Mouse (Mus musculus) right cerebral cortex, postnatal 25 days (tissue): ENCODE measurements at regions not wholly inside any gene's neighbourhood (a gene's known extent, or its start where the extent isn't known, plus 50 kb on each side); places are given as distances from the start of the nearest gene placed in this dataset.
A peak's percentile ranks its signal among the peaks of the same experiment; 100 is the strongest.

Experiments
- DNase-seq: peaks from one replicate; pipeline ENCODE4 v3.0.0; 2022

DNA sequence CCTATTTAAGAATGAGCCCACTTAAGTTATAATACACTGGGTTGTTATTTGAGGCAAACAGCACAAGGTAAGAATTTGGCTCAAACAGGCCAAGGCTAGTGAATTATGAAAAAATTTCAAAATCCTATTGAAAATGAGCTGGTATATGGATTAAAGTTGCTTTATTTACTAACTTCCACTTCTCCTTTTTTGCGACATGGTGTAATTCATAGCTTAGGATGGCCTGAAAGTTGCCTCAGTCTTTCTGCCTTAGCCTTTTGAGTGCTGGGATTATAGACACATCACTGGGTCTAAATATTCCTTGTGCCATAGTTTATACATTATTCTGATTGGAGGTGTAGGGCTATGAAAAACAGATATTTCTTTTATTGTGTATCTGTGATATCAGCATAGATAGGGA lies 81.9 kb downstream of the Edem1 start:
- DNase-seq = no peak

DNA sequence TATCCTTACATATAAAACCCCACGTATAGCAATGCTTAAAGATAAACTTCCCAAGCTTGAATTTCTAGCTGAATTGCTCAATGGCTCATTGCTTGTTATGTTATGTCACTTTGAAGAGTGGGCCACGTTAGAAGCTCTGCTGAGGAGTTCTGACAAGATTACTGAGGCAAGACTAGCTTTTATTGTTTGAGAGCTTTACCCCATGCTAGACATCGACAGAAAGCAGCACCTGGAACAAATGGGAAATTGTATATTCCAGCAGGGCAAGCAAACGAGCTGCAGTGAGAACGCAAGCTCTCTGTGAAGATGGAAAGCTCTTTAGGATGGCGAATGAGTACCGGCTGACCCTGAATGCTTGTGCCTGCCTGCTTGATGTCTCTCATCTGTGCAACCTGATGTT lies 84.1 kb downstream of the Edem1 start:
- no peak for DNase-seq

DNA sequence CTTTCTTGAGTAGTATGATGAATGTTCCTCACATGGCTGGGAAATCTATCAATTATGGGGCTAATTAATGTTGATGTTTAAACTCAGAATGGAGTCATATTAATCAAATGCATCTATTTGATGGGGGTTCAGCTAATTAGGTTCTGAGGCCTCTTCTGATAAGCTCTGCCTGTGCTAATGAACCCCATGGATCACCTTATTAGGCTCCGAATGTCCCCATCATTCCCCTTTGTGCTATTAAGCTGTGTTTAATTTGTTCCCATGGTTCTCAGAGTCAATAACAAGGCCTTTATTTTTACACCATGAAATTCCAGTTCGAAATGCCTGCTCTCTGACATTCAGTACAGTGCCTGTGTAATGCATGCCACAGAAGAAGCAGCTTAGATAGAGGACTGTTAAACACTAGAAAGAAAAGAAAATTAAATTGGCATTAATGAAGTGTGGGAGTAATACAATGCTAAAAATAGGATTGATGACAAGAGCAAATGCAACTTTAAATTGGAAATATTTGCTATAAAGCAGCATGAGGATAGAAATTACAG lies 91.0 kb downstream of the Edem1 start:
- no peak for DNase-seq

DNA sequence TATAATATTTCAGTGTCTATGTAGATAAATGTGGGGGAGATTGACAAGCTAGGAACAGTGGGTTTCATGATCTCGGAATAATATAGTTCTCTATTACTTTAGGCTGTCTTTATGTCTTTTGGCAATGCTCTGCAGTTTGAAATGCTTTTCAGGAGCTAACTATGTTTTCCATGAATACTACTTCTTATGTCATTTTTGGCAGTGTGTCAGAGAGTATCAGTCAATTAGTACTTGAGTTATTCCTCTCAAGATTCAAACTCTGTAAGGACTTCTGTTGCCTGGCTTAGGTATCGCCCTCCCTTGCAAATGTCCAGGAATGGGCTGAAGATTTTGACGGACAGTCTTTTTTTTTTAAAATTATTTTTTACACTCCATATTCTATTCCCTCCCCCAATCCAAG lies 92.7 kb downstream of the Edem1 start:
- DNase-seq = no peak

DNA sequence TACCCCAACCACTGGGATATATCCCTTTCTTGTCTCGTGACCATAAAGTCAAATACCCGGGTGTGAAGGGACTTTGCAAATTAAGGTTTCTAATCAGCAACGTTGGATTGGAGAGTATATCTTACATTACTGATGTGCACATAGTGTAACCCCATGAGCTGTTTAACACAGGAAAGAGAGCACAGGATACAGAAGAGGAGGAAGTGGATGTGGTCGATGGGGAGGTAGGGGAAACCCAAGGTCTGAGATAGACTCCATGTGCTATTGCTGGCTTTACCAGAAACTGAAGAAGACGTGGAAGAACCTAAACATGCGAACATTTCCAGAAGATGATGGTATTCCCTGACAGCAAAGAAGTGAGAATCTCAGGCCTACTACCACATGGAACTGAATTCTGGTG lies 94.1 kb downstream of the Edem1 start:
- DNase-seq = no peak

DNA sequence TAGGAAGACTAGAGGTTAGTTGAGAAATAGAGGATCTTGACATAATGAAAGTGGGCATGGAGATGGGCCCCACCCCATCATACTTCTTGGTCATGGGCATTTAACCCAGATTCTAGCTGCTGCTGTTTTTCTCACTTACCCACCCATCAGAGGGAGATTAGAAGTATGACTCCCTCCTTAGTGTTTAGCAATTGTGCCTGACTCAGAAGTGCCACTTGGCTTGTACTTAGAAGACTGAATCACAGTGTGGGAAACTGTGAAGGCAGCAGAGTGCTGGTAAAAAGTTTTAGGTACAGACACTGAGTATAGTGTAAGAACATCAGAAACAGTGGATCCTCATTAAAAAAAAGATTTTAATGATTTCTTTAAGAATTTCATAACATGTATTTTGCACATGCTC lies 100.5 kb downstream of the Edem1 start:
- peak; percentile 8 for DNase-seq

DNA sequence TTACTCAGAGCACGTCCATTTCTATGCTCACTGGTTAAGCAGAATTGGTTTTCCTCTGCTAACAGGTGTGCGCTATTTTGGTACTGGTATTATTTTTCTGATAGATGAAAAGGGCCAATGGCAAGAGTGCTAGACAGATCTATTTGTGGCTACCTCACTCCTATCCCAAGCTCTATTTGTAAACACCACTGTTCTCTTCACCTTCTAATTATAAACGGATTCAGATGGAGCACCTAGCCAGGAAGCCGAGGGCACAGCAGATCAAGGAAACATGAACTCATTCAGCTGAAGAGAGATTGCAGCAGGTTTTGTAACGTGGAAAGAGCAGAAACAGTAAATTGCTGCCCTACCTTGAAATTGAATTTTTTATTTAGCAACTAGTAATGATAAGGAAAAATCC lies 110.2 kb downstream of the Edem1 start:
- no peak for DNase-seq

DNA sequence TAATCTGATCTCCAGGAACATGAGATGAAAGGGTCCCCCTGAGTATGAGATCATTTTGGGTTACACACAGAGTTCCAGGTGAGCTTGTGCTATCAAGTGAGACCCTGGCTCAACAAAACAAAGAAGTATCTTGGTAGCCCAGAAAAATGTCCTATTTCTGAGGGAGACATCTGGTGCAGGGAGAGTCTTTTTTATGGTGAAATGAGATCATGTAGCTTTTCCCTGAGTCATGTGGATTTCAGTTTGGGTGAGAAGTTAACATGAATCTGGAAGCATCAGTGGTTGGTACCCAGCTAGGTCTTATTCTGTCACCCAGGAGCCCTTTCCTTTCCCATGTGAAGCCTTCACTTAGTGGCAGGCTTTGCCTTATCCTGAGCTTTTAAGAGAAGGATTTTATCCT lies 113.8 kb downstream of the Edem1 start:
- DNase-seq = no peak

DNA sequence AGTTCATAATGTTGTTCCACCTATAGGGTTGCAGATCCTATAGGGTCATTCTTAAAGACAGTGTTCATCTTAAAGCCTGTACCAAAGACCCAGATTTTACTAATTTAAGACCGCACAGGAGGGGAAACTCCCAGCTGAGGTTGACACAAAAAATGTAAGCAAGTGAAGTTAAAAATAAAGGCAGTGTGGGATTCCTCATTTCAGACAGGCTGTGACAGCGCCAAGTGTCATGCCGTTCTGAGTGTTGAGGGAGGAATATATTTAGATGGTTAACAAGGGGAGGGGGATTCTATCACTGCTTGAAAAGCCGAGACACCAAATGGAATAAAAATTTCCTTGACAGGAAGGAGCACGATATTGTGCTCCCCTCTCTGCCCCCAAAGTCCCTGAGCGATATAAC lies 123.9 kb downstream of the Edem1 start:
- DNase-seq = no peak

DNA sequence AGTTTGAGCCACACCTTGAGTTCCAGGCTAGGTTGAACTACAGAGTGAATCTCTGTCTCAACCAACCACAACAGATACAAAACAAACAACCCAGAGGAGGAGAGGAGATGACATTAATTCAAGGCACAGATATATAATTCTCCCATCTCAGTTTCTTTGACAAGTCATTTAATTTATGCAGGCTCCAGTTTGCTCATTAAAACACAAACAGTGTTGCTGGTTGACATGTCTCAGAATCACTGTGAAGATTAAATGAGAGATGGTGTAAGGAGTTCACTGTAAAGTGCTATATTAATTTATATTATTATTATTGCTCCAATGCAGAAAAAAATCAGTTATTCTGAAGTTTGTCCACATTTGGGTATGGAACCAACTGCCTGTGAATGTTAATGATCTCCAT lies 134.4 kb downstream of the Edem1 start:
- no peak for DNase-seq

DNA sequence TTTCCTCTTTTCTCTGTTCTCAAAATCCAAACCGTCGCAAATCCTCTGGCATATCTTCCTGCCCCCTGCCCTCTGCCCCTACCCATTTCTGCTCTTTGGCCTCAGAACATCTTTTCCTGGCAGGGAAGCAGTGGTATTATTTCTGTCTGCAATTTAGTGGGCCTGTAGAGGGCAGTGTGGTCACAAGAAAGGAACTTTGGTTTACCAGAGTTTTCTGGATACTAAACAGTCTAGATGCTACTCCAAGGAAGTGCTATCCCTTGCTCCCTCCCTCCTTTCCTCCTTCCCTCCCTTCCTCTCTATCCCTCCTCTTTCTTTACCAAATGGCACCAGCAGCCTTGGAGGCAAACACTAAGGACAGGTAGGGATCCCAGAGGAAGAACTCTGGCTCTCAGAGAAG lies 134.9 kb downstream of the Edem1 start:
- peak; percentile 69 for DNase-seq

DNA sequence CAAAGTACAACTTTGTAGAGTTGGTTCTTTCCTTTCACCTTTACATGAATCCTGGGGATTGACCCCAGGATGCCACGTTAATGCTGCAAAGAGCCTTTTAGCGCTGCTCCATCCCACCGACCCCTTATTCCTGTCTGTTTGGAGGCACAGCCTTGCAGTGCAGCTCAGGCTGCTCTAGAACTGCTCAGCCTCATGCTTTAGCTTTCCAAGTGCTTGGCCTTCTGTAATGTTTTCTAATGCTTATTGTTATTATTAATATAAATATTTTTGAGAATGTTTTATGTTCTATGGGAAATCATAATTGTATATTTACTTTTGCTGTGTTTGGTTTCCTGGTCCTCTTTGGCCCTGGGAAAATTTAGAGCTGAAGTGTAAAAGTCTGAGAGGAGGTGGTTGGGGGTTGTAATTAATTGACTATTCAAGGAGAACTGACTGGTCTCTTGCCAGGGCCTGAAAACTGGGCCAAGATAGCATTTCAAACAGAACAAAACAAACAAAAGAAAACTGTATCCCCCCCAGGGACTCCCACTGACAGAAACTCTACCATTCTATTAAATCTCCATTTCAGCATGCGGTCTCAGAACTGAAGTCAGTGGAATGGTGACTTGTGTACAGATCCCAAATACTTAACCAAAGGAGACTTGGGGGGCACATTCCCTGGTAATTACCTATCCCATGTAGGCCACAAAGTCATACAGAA lies 141.2 kb downstream of the Edem1 start:
- DNase-seq = no peak

DNA sequence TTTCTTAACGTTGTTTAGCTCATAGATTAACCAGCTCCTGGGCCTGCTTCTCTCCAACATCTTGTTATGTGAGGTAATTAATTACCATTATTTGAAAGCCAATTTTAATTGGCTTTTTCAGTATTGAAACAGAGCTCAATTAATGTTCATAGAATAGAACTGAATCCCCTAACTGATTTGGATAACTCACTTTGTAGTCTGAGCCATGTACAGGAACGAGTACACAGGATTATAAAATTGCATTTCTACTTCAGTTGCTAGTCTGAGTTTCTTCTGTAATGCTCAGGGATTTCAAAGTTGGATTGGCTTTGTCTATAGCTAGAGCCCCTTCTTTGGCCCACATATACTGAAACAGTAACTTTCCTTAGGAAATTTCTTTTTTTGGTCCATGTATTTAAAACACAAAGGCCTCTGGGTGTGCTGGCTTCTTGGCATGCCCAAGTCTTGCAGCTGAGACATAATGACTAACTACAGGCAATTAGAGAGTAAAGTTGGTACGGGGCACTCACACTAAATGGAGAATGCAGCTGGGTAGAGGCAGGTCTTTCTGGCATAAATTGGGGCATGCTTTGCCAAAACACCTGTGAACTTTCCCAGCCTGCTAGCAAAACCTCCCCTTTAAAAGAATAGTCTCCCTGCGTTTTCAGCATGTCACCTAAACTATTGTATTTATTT lies 143.1 kb downstream of the Edem1 start:
- no peak for DNase-seq

DNA sequence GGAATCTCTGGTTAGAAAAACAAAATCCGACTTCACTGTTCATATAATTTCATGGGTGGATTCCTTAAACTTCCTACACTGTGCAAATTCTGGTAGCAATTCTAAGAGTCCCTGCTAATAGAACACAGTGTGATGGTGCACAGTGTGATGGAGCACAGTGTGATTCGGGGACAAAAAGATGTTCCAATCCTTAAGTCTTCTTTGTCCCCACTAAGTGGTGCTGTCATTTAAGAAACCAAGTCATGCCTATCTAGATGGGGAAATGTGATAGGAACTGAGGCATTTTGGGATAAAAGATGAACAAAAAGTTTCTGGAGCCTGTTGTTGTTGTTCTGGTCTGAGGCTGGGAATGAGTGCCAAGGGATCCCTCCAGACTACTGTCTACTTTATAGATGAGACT lies 145.3 kb downstream of the Edem1 start:
- no peak for DNase-seq

DNA sequence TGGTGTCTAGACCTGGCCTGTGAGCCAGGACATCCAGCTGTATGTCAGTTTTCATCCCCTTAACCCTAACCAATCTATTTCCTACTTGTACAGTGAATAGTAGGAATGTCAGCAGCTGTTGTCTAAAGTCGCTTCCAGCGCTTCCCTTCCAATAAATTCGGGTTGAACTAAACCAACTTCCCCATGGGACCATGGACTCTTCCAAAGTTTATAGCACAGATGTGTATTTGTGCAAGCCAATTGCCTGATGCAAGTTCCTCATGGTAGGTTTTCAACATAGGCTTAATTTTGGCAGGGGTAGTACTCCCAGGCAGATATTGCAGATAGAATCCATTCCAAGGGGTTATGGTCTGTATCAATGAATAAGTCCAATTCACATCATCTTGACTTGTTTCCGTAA lies 161.1 kb downstream of the Edem1 start:
- DNase-seq = no peak

DNA sequence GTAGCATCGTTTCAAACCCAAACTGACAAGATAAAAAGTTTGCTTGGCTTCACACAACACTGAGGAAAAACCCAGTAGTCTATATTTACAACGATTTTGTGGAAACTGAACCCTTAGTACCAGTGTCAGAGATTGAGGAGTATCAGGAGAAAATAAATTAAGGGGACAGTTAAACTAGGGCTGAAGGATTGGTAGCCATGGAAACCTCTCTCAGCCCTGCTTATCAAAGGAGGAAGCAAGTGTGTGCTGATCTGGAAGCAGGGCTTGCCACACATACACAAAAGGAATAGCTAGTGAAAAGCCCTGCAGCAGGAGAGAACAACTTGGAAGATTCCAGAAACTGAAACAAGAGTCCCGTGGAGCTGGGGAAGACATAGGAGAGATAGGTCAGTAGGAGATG lies 165.3 kb downstream of the Edem1 start:
- no peak for DNase-seq

DNA sequence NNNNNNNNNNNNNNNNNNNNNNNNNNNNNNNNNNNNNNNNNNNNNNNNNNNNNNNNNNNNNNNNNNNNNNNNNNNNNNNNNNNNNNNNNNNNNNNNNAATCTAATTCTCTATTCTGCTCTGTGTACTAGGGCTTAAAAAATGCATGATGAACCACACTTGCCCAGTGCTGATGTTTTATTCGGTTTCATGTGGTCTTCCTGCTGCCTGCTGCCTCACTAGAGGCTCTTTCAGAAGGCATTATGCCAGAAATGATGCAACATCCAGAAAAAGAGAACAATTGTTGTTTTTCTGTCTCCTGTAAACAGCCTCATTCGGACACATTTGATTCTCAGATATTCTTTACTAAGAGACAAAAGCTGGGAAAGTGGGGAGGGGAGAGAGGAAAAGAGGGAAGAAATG lies 176.0 kb downstream of the Edem1 start:
- no peak for DNase-seq

DNA sequence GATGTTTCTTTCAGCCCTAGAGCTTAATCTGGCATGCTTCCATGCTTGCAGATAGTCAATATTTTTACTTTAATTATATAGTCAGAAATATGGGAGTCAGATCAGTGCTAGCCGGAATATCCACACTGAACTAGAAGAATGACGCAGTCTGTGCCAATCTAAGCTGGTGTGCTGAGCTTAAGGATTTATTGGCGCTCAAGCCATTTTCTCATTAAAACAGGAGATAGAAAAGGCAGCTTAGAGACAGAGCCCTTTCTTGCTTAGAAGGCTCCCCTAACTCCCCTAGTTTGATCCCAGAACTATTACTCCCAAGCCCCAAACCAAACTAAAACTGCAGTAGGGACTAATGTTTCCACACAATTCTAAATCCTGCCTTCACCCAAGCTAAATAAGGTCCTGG lies 180.9 kb downstream of the Edem1 start:
- DNase-seq = no peak

DNA sequence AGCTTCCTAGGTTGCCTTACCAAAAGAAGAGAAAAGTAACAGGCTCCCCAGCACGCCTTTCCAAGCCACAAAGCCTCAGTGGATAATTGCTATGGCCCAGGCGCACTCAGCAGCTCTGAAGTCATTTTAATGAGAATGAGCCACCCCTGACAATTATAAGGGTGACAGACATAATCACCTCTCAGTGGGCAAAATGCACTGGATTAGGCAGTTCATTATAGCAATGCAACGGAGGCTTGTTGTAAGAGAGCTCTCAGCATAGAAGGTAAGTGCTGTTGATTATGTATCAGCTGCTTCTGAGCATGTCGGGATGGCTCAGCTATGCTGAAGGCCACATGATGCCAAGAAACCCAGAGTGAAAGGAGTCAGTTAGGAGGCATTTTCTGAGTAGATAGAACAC lies 181.4 kb downstream of the Edem1 start:
- no peak for DNase-seq

DNA sequence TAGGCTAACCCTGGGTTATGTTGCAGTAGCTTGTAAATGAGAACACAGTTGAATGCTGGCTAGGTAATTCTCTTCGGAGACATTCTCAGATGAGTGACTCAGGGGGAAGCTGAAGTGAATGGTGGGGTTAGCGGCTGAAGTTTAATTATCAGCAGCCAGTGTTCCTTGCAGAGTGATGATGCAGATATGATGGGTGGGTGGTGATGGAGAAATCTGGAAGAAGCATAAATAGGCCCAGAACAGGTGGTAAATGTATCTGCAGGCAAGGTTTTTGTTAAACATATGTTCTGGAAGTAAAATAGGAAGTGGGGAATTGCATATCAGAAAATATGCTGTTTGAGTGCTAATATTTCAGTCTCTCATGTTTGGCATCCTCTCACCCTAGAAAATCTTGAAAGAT lies 191.3 kb downstream of the Edem1 start:
- DNase-seq = peak; percentile 21
